Mouse (Mus musculus) stomach, postnatal 0 days (tissue): ENCODE measurements around the gene Smg6. TPM values are rescaled to one million over a fixed set of nuclear protein-coding genes. Genes with fewer than 3 reads are reported as not detected.

ENCODE experiments used
- ATAC-seq: fragments of 200-750 bp; cut with Nextera tagmentation; 2 replicates; pipeline ENCODE4 v1.8.0; 2017; ENCODE audit not compliant: low FRiP score, low TSS enrichment
- DNase-seq: peaks from one replicate; pipeline ENCODE4 v3.0.0-alpha.2; 2016; ENCODE audit warnings: low spot score
- H3K27ac ChIP-seq: fragments of 300-500 bp; sonication (generic); replicated peaks from 2 replicates; pipeline ENCODE4 v1.5.1; 2014; ENCODE audit warnings: mild to moderate bottlenecking, control low read depth
- H3K27me3 ChIP-seq: fragments of 300-500 bp; sonication (generic); 2 replicates; pipeline ENCODE4 v1.6.1; 2014; ENCODE audit warnings: low read length; ENCODE audit not compliant: control insufficient read depth, insufficient read depth
- H3K36me3 ChIP-seq: fragments of 300-500 bp; sonication (generic); 2 replicates; pipeline ENCODE4 v1.6.1; 2014; ENCODE audit warnings: low read length, mixed read lengths; ENCODE audit not compliant: control insufficient read depth, insufficient read depth
- H3K4me1 ChIP-seq: fragments of 300-500 bp; sonication (generic); replicated peaks from 2 replicates; pipeline ENCODE4 v1.6.1; 2014; ENCODE audit warnings: antibody characterized with exemption; ENCODE audit not compliant: control insufficient read depth, insufficient read depth
- H3K4me2 ChIP-seq: fragments of 300-500 bp; sonication (generic); replicated peaks from 2 replicates; pipeline ENCODE4 v1.6.1; 2014; ENCODE audit warnings: low read depth, mild to moderate bottlenecking, control low read depth, moderate library complexity
- H3K4me3 ChIP-seq: fragments of 300-500 bp; sonication (generic); 2 replicates; pipeline ENCODE4 v1.5.1; 2014; ENCODE audit warnings: low read depth, low read length, control low read depth
- H3K9ac ChIP-seq: fragments of 300-500 bp; sonication (generic); 2 replicates; pipeline ENCODE4 v1.6.1; 2014; ENCODE audit warnings: mild to moderate bottlenecking, low read length, control low read depth, mixed read lengths
- H3K9me3 ChIP-seq: fragments of 300-500 bp; sonication (generic); 2 replicates; pipeline ENCODE4 v1.6.1; 2016; ENCODE audit warnings: low read length; ENCODE audit not compliant: control insufficient read depth
- CTCF ChIP-seq: IDR thresholded peaks from 2 replicates; pipeline ENCODE4 v1.5.1; 2016; ENCODE audit warnings: antibody characterized with exemption, low read depth, mild to moderate bottlenecking, moderate library complexity
- EP300 ChIP-seq: optimal IDR thresholded peaks from 2 replicates; pipeline ENCODE3; 2016; ENCODE audit warnings: antibody characterized with exemption
- WGBS: fragments of 180-500 bp; shearing (Covaris S2); extraction: QIAGEN DNeasy Blood & Tissue Kit; methylation state at CpG from one replicate; pipeline ENCODE4 v1.1.7; 2014; 5-methylcytosine and 5-hydroxymethylcytosine counted together
- polyA plus RNA-seq: library from polyadenylated mRNA; unstranded; fragments of >200 nt; fragmentation: Nextera tagmentation; extraction: Ambion mirVana; gene quantifications from 2 replicates; pipeline ENCODE4 v1.2.1, GENCODE M21; 2015

The Smg6 gene
- polyA plus RNA-seq, 1 experiment from 2014 or later: 6.1 TPM

GRCm38 (mm10) chr11:74954901-74955300 lies 29.3 kb downstream of the Smg6 start:
- Histone ChIP-seq H3K4me2 (no peak overlapping the region), H3K27ac (peak overlapping the region; percentile 85), H3K4me3 (no peak overlapping the region), H3K27me3 (no peaks in the 10 kb centered on the region), H3K9me3 (no peaks in the 10 kb centered on the region), H3K36me3 (peaks cover 2% of the 10 kb centered on the region; the same call in 1 of the 2 replicates), H3K9ac (no peak overlapping the region), H3K4me1 (no peaks in the 10 kb centered on the region)
- DNase-seq: peak; percentile 56
- ATAC-seq: peak; percentile 91
- no peak for TF ChIP-seq EP300
- TF ChIP-seq CTCF: no peak

GRCm38 (mm10) chr11:74956006-74956405 lies 30.4 kb downstream of the Smg6 start:
- no peak overlapping the region for H3K4me2 ChIP-seq
- H3K9me3 ChIP-seq: no peaks in the 10 kb centered on the region
- no peak for TF ChIP-seq EP300
- TF ChIP-seq CTCF: no peak
- DNase-seq: no peak
- H3K27me3 ChIP-seq: no peaks in the 10 kb centered on the region
- no peak overlapping the region for H3K4me3 ChIP-seq
- H3K36me3 ChIP-seq: 0 out of 2 replicates have a peak, but pooled peaks cover 2% of the 10 kb centered on the region
- no peaks in the 10 kb centered on the region for H3K4me1 ChIP-seq
- H3K27ac ChIP-seq: no peak overlapping the region
- ATAC-seq: no peak
- H3K9ac ChIP-seq: no peak overlapping the region

- Histone ChIP-seq H3K27ac (no peak overlapping the region), H3K9me3 (no peaks in the 10 kb centered on the region), H3K4me2 (no peak overlapping the region), H3K27me3 (no peaks in the 10 kb centered on the region), H3K4me1 (no peaks in the 10 kb centered on the region), H3K4me3 (no peak overlapping the region), H3K9ac (no peak overlapping the region), H3K36me3 (0 out of 2 replicates have a peak, but pooled peaks cover 2% of the 10 kb centered on the region)
- no peak for ATAC-seq
- 68% methylated on average over 2 of the region's 2 CpGs for WGBS
- TF ChIP-seq CTCF: no peak
- TF ChIP-seq EP300: no peak
- no peak for DNase-seq
Measured at GRCm38 (mm10) chr11:74957600-74957999, 32.0 kb downstream of the Smg6 start.

- DNase-seq (no peak), ATAC-seq (no peak)
- H3K36me3 ChIP-seq: no peaks in the 10 kb centered on the region
- H3K9ac ChIP-seq: no peak overlapping the region
- no peak for TF ChIP-seq CTCF
- no peak for TF ChIP-seq EP300
- 59% methylated on average over 2 of the region's 2 CpGs for WGBS
- H3K4me2 ChIP-seq: no peak overlapping the region
- H3K27me3 ChIP-seq: no peaks in the 10 kb centered on the region
- H3K4me1 ChIP-seq: no peaks in the 10 kb centered on the region
- H3K27ac ChIP-seq: 0 out of 2 replicates have a peak overlapping the region, but pooled peaks have one; percentile 24
- H3K4me3 ChIP-seq: no peak overlapping the region
- H3K9me3 ChIP-seq: no peaks in the 10 kb centered on the region
Measured at GRCm38 (mm10) chr11:74959501-74959900, 33.9 kb downstream of the Smg6 start.

GRCm38 (mm10) chr11:74960031-74960551 lies 34.5 kb downstream of the Smg6 start:
- H3K27ac ChIP-seq: 0 out of 2 replicates have a peak overlapping the region, but pooled peaks have one; percentile 24
- 91% methylated on average over 9 of the region's 9 CpGs for WGBS
- H3K27me3 ChIP-seq: no peaks in the 10 kb centered on the region
- no peak for DNase-seq
- H3K9me3 ChIP-seq: no peaks in the 10 kb centered on the region
- no peak for ATAC-seq
- TF ChIP-seq EP300 (no peak), CTCF (no peak)
- H3K9ac ChIP-seq: no peak overlapping the region
- H3K4me3 ChIP-seq: no peak overlapping the region
- no peaks in the 10 kb centered on the region for H3K4me1 ChIP-seq
- H3K4me2 ChIP-seq: no peak overlapping the region
- no peaks in the 10 kb centered on the region for H3K36me3 ChIP-seq

- Histone ChIP-seq H3K9ac (no peak overlapping the region), H3K27ac (no peak overlapping the region), H3K4me3 (no peak overlapping the region), H3K9me3 (no peaks in the 10 kb centered on the region), H3K36me3 (no peaks in the 10 kb centered on the region), H3K27me3 (no peaks in the 10 kb centered on the region), H3K4me1 (no peaks in the 10 kb centered on the region), H3K4me2 (no peak overlapping the region)
- TF ChIP-seq CTCF (no peak), EP300 (no peak)
- ATAC-seq (no peak), DNase-seq (no peak)
Measured at GRCm38 (mm10) chr11:74961953-74962352, 36.3 kb downstream of the Smg6 start.
